23 mouse cellular contexts compared by ENCODE assay signal in the genomic region with DNA sequence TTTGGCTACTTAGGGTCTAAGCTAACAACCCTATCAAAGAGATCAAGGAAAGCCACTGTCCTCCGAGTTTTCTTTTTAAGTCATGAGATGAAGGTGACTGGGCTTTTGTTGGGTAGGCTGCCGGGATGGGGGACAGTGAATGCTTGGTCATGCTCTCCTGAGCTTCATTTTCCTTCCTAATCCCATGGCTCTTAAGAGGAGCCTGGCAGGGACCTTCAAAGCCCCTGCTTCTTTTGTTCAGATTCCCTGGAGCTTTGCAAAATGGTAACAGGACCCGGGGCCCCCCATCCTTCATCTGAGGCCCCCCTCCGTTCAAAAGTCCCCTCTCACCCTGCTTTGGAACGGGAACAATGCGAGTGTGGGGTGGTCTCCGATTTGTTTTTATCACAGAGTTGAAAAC.
DNase-seq lines count a peak whose midpoint lies in the region; ATAC-seq and TF ChIP-seq lines count a peak whose summit lies in the region.
"Had no signal": no experiment of that assay in that cellular context is flagged by ENCODE, and none has a peak within 500 bp of the region (broad histone marks: within the 10 kb centered on the region; RNA-seq: fewer than 3 reads in every experiment).

No protein-coding gene starts in this region.

- no peak overlapping the region for H3K27ac ChIP-seq in embryonic facial prominence, embryonic 14.5 days (replicated peaks; ENCODE audit: low read depth, low read length)
- H3K27ac ChIP-seq in forebrain, embryonic 16.5 days (ENCODE audit: low read length), result no peak overlapping the region
- no peak overlapping the region for H3K27ac ChIP-seq in layer of hippocampus, adult 2 months
- H3K27ac ChIP-seq: embryonic facial prominence, embryonic 12.5 days; heart, embryonic 15.5 days; limb, embryonic 15.5 days had no signal

- no peaks in the 10 kb centered on the region for H3K9me3 ChIP-seq in embryonic facial prominence, embryonic 14.5 days (ENCODE audit: control insufficient read depth, low read length)
- no peaks in the 10 kb centered on the region for H3K9me3 ChIP-seq in forebrain, embryonic 16.5 days (ENCODE audit: control insufficient read depth, low read length)
- H3K9me3 ChIP-seq: embryonic facial prominence, embryonic 12.5 days; heart, embryonic 15.5 days; limb, embryonic 15.5 days; megakaryocyte, embryonic 14.5 days had no signal

- 28% methylated on average over 7 of the region's 7 CpGs for WGBS in embryonic facial prominence, embryonic 14.5 days
- 3% methylated on average over 7 of the region's 7 CpGs for WGBS in forebrain, embryonic 16.5 days

- H3K36me3 ChIP-seq in embryonic facial prominence, embryonic 14.5 days (ENCODE audit: control insufficient read depth, insufficient read depth, low read length), result no peaks in the 10 kb centered on the region
- H3K36me3 ChIP-seq in forebrain, embryonic 16.5 days (ENCODE audit: control insufficient read depth, insufficient read depth), result no peaks in the 10 kb centered on the region
- H3K36me3 ChIP-seq: embryonic facial prominence, embryonic 12.5 days; heart, embryonic 15.5 days; limb, embryonic 15.5 days had no signal

- peaks cover 10% of the 10 kb centered on the region for H3K4me1 ChIP-seq in embryonic facial prominence, embryonic 14.5 days (ENCODE audit: control insufficient read depth, insufficient read depth, low read length)
- peaks cover 12% of the 10 kb centered on the region for H3K4me1 ChIP-seq in forebrain, embryonic 16.5 days (replicated peaks; ENCODE audit: control insufficient read depth, insufficient read depth, low read length)
- H3K4me1 ChIP-seq: limb, embryonic 15.5 days had no signal

- DNase-seq in Muller cell, postnatal 12 days (ENCODE audit: inconsistent ontology term), result peak; percentile 16
- DNase-seq in brain, embryonic 14.5 days (ENCODE audit: low read depth), result peak; percentile 80
- DNase-seq in embryonic facial prominence, embryonic 14.5 days (ENCODE audit: low spot score), result peak; percentile 24
- DNase-seq in adrenal gland, postnatal 10 days, result no peak
- no peak for DNase-seq in layer of hippocampus, adult 2 months (ENCODE audit: low spot score in 2 of 2)
- DNase-seq in left cerebral cortex, adult 9 months (ENCODE audit: low spot score in 2 of 2), result no peak
- DNase-seq in thymus, postnatal 0 days (ENCODE audit: low spot score), result no peak
- DNase-seq: adrenal gland, adult 8-10 months; cerebellum, adult 11-12 months; cerebellum, postnatal 14 days; gastrocnemius, postnatal 25 days; heart, postnatal 4 days; kidney, adult 9 months; kidney, postnatal 36 days; right cerebral cortex, postnatal 14 days; thymus, adult 18-20 months had no signal

- no peaks in the 10 kb centered on the region for H3K27me3 ChIP-seq in embryonic facial prominence, embryonic 14.5 days (replicated peaks; ENCODE audit: control insufficient read depth, insufficient read depth, low read length)
- H3K27me3 ChIP-seq in forebrain, embryonic 16.5 days (replicated peaks; ENCODE audit: control insufficient read depth, insufficient read depth, low read length), result no peaks in the 10 kb centered on the region
- H3K27me3 ChIP-seq: embryonic facial prominence, embryonic 12.5 days; heart, embryonic 15.5 days; limb, embryonic 15.5 days had no signal

- TF ChIP-seq CTCF in brain, embryonic 14.5 days (IDR thresholded peaks at IDR 0.05; ENCODE audit: borderline replicate concordance, extremely low read depth, insufficient read depth, insufficient read length), result no peak
- TF ChIP-seq CTCF in layer of hippocampus, adult 2 months (conservative IDR thresholded peaks at IDR 0.05), result no peak

- ATAC-seq in embryonic facial prominence, embryonic 14.5 days (ENCODE audit: low read depth), result no peak
- ATAC-seq in forebrain, embryonic 16.5 days, result peak; percentile 34
- ATAC-seq: lung, postnatal 0 days had no signal

- no peak overlapping the region for H3K4me2 ChIP-seq in embryonic facial prominence, embryonic 14.5 days (ENCODE audit: low read depth, low read length)
- no peak overlapping the region for H3K4me2 ChIP-seq in forebrain, embryonic 16.5 days (ENCODE audit: low read length)
- H3K4me2 ChIP-seq: embryonic facial prominence, embryonic 12.5 days; heart, embryonic 15.5 days; limb, embryonic 15.5 days had no signal

- H3K4me3 ChIP-seq in embryonic facial prominence, embryonic 14.5 days (ENCODE audit: low read depth, low read length), result no peak overlapping the region
- no peak overlapping the region for H3K4me3 ChIP-seq in forebrain, embryonic 16.5 days (replicated peaks; ENCODE audit: low read length)
- H3K4me3 ChIP-seq in layer of hippocampus, adult 2 months, result no peak overlapping the region
- H3K4me3 ChIP-seq: embryonic facial prominence, embryonic 12.5 days; heart, embryonic 15.5 days; limb, embryonic 15.5 days; megakaryocyte, embryonic 14.5 days; myocyte had no signal

- no peak overlapping the region for H3K9ac ChIP-seq in embryonic facial prominence, embryonic 14.5 days (ENCODE audit: low read depth, low read length)
- no peak overlapping the region for H3K9ac ChIP-seq in forebrain, embryonic 16.5 days (replicated peaks; ENCODE audit: low read depth, low read length)
- H3K9ac ChIP-seq: embryonic facial prominence, embryonic 12.5 days; heart, embryonic 15.5 days; limb, embryonic 15.5 days had no signal

- no peak for TF ChIP-seq POLR2A in brain, embryonic 14.5 days (IDR thresholded peaks at IDR 0.05; ENCODE audit: borderline replicate concordance, extremely low read depth, insufficient read depth, insufficient read length, poor library complexity, severe bottlenecking)

Comparison
In these comparisons a context has a peak if more than half of its experiments do, and no peak if none do; other contexts are left out.
1. DNase-seq: peak in Muller cell, postnatal 12 days (single experiment), brain, embryonic 14.5 days (single experiment) and embryonic facial prominence, embryonic 14.5 days (single experiment); none in adrenal gland, postnatal 10 days (single experiment), layer of hippocampus, adult 2 months (0 of 2), left cerebral cortex, adult 9 months (0 of 2) and thymus, postnatal 0 days (single experiment).